Mouse (Mus musculus): Measurements from ENCODE around the gene P2rx5. TPM values are rescaled to one million over a fixed set of nuclear protein-coding genes. Genes with fewer than 3 reads are reported as not detected.

Gene P2rx5
- total RNA-seq, 1 experiment, result 1.7 TPM

- Histone ChIP-seq H3K36me3 (ENCODE audit: control insufficient read depth, insufficient read depth, low read length, poor library complexity, severe bottlenecking) (no peaks in the 10 kb centered on the region), H3K9ac (ENCODE audit: insufficient read depth, low read depth, low read length, poor library complexity, severe bottlenecking) (no peak overlapping the region), H3K4me3 (ENCODE audit: insufficient read depth in 1 of 2, low read depth in 1 of 2, low read length in 2 of 2, poor library complexity in 1 of 2, severe bottlenecking in 1 of 2) (no peak overlapping the region), H3K9me3 (ENCODE audit: control insufficient read depth, insufficient read depth, low read depth, low read length) (no peaks in the 10 kb centered on the region), H3K4me1 (ENCODE audit: control insufficient read depth in 2 of 2, insufficient read depth in 2 of 2, low read length in 2 of 2, poor library complexity in 1 of 2) (no peaks in the 10 kb centered on the region), H3K27ac (ENCODE audit: insufficient read depth, low read depth, low read length, poor library complexity, severe bottlenecking) (no peak overlapping the region)
- in situ Hi-C loops (cut with MboI; ENCODE audit: low sequenced_read_pairs in 2 of 2, unreplicated experiment in 2 of 2), result no loop called here
- peak; percentile 39 for DNase-seq (ENCODE audit: low read depth, low spot score)
- no peak for TF ChIP-seq CHD2 (IDR thresholded peaks at IDR 0.05; ENCODE audit: low read depth, low read length)
- TF ChIP-seq HCFC1 (IDR thresholded peaks at IDR 0.05; ENCODE audit: borderline replicate concordance, insufficient read depth, low read length), result no peak
- TF ChIP-seq ZNF384 (IDR thresholded peaks at IDR 0.05; ENCODE audit: low read depth, low read length), result peak; percentile 51; the same call in 1 of the 2 replicates
- no peak for TF ChIP-seq MAFK (IDR thresholded peaks at IDR 0.05; ENCODE audit: insufficient read depth, low read depth, low read length)
- TF ChIP-seq ZC3H11A (IDR thresholded peaks at IDR 0.05; ENCODE audit: borderline replicate concordance, low read depth, low read length), result peak; percentile 60; the same call in 1 of the 2 replicates
Observed at GRCm38 (mm10) chr11:73207621-73208020, 47.4 kb downstream of the P2rx5 start.

DNA sequence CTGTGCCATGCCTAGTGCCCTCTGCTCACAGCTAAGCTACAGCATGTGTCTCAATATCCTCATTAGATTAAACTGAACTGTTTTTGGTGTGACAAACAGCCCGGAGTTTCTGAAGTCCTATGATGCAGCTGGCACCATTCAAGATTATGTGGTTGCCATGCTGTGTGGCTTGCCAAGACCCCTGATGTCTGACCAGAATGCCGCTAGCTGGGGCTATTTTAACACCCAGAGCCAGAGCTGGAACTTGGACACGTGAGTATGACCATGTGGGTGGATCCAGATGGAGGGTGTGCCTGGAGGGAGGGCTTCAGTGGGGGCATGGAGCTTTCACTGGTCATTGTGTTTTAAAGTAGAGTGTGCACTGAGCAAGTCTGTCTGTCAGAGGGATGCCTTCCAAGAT, 53.7 kb downstream of the P2rx5 start:
- no peaks in the 10 kb centered on the region for H3K36me3 ChIP-seq (ENCODE audit: control insufficient read depth, insufficient read depth, low read length, poor library complexity, severe bottlenecking)
- no peak overlapping the region for H3K9ac ChIP-seq (ENCODE audit: insufficient read depth, low read depth, low read length, poor library complexity, severe bottlenecking)
- DNase-seq (ENCODE audit: low read depth, low spot score), result no peak
- in situ Hi-C loops (cut with MboI; ENCODE audit: low sequenced_read_pairs in 2 of 2, unreplicated experiment in 2 of 2), result no loop called here
- TF ChIP-seq HCFC1 (IDR thresholded peaks at IDR 0.05; ENCODE audit: borderline replicate concordance, insufficient read depth, low read length) (no peak), CHD2 (IDR thresholded peaks at IDR 0.05; ENCODE audit: low read depth, low read length) (no peak), ZC3H11A (IDR thresholded peaks at IDR 0.05; ENCODE audit: borderline replicate concordance, low read depth, low read length) (no peak), ZNF384 (IDR thresholded peaks at IDR 0.05; ENCODE audit: low read depth, low read length) (no peak)
- H3K4me3 ChIP-seq (ENCODE audit: insufficient read depth in 1 of 2, low read depth in 1 of 2, low read length in 2 of 2, poor library complexity in 1 of 2, severe bottlenecking in 1 of 2), result no peak overlapping the region
- no peaks in the 10 kb centered on the region for H3K4me1 ChIP-seq (ENCODE audit: control insufficient read depth in 2 of 2, insufficient read depth in 2 of 2, low read length in 2 of 2, poor library complexity in 1 of 2)
- no peaks in the 10 kb centered on the region for H3K9me3 ChIP-seq (ENCODE audit: control insufficient read depth, insufficient read depth, low read depth, low read length)
- no peak overlapping the region for H3K27ac ChIP-seq (ENCODE audit: insufficient read depth, low read depth, low read length, poor library complexity, severe bottlenecking)

DNA sequence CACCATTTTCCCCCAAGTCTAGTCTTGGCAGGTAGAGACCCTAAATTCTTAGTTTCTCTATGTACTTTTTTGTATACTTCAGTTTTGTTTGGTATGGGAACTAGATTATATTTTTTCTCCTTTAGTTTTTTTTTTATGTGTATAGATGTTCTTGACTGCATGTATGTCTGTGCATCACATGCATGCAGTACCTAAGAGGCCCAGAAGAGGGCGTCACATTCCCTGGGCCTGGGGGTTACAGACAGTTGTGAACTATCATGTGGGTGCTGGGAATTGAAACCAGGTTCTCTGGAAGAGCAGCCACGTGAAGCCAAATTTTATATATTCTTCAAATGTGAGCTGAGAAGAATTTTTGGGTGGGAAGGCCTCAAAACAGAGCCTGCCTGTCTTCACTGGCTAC, 59.5 kb downstream of the P2rx5 start:
- Histone ChIP-seq H3K36me3 (ENCODE audit: control insufficient read depth, insufficient read depth, low read length, poor library complexity, severe bottlenecking) (no peaks in the 10 kb centered on the region), H3K27ac (ENCODE audit: insufficient read depth, low read depth, low read length, poor library complexity, severe bottlenecking) (no peak overlapping the region), H3K9ac (ENCODE audit: insufficient read depth, low read depth, low read length, poor library complexity, severe bottlenecking) (no peak overlapping the region), H3K9me3 (ENCODE audit: control insufficient read depth, insufficient read depth, low read depth, low read length) (no peaks in the 10 kb centered on the region), H3K4me1 (ENCODE audit: control insufficient read depth in 2 of 2, insufficient read depth in 2 of 2, low read length in 2 of 2, poor library complexity in 1 of 2) (peaks cover 0 to 2% of the 10 kb centered on the region in 2 experiments; a peak in 1 of 4 replicates), H3K4me3 (ENCODE audit: insufficient read depth in 1 of 2, low read depth in 1 of 2, low read length in 2 of 2, poor library complexity in 1 of 2, severe bottlenecking in 1 of 2) (no peak overlapping the region)
- TF ChIP-seq ZC3H11A (IDR thresholded peaks at IDR 0.05; ENCODE audit: borderline replicate concordance, low read depth, low read length) (no peak), CHD2 (IDR thresholded peaks at IDR 0.05; ENCODE audit: low read depth, low read length) (no peak), MAFK (IDR thresholded peaks at IDR 0.05; ENCODE audit: insufficient read depth, low read depth, low read length) (no peak), HCFC1 (IDR thresholded peaks at IDR 0.05; ENCODE audit: borderline replicate concordance, insufficient read depth, low read length) (no peak), ZNF384 (IDR thresholded peaks at IDR 0.05; ENCODE audit: low read depth, low read length) (no peak)
- no peak for DNase-seq (ENCODE audit: low read depth, low spot score)
- in situ Hi-C loops (cut with MboI; ENCODE audit: low sequenced_read_pairs in 2 of 2, unreplicated experiment in 2 of 2), result no loop called here

GRCm38 (mm10) chr11:73220651-73221050, 60.4 kb downstream of the P2rx5 start:
- in situ Hi-C loops (cut with MboI; ENCODE audit: low sequenced_read_pairs in 2 of 2, unreplicated experiment in 2 of 2), result no loop called here
- TF ChIP-seq HCFC1 (IDR thresholded peaks at IDR 0.05; ENCODE audit: borderline replicate concordance, insufficient read depth, low read length) (no peak), CHD2 (IDR thresholded peaks at IDR 0.05; ENCODE audit: low read depth, low read length) (no peak), ZC3H11A (IDR thresholded peaks at IDR 0.05; ENCODE audit: borderline replicate concordance, low read depth, low read length) (no peak), MAFK (IDR thresholded peaks at IDR 0.05; ENCODE audit: insufficient read depth, low read depth, low read length) (no peak), ZNF384 (IDR thresholded peaks at IDR 0.05; ENCODE audit: low read depth, low read length) (no peak)
- H3K9ac ChIP-seq (ENCODE audit: insufficient read depth, low read depth, low read length, poor library complexity, severe bottlenecking), result no peak overlapping the region
- DNase-seq (ENCODE audit: low read depth, low spot score), result no peak
- no peak overlapping the region for H3K4me3 ChIP-seq (ENCODE audit: insufficient read depth in 1 of 2, low read depth in 1 of 2, low read length in 2 of 2, poor library complexity in 1 of 2, severe bottlenecking in 1 of 2)
- no peaks in the 10 kb centered on the region for H3K9me3 ChIP-seq (ENCODE audit: control insufficient read depth, insufficient read depth, low read depth, low read length)
- no peak overlapping the region for H3K27ac ChIP-seq (ENCODE audit: insufficient read depth, low read depth, low read length, poor library complexity, severe bottlenecking)
- H3K36me3 ChIP-seq (ENCODE audit: control insufficient read depth, insufficient read depth, low read length, poor library complexity, severe bottlenecking), result no peaks in the 10 kb centered on the region
- H3K4me1 ChIP-seq (ENCODE audit: control insufficient read depth in 2 of 2, insufficient read depth in 2 of 2, low read length in 2 of 2, poor library complexity in 1 of 2), result peaks cover 0 to 2% of the 10 kb centered on the region in 2 experiments; a peak in 1 of 4 replicates

Other genes with a start within 250 kb of the P2rx5 start
- 10.7 and 17.4 TPM in 2 replicates for gene Atp2a3, start 199.3 kb upstream of the P2rx5 start, total RNA-seq (2012; rRNA removed)
- 0.36 and 0.69 TPM in 2 replicates for gene P2rx1, start 161.3 kb upstream of the P2rx5 start, total RNA-seq (2012; rRNA removed)
- 4.3 and 4.5 TPM in 2 replicates for gene Camkk1, start 141.4 kb upstream of the P2rx5 start, total RNA-seq (2012; rRNA removed)
- 9.6 and 10.4 TPM in 2 replicates for gene Ncbp3, start 112.6 kb upstream of the P2rx5 start, total RNA-seq (2012; rRNA removed)
- gene Itgae, start 69.8 kb upstream of the P2rx5 start, total RNA-seq (2012; rRNA removed), result 0.45 and 0.85 TPM in 2 replicates
- 19.7 and 25.5 TPM in 2 replicates for gene Haspin, start 22.1 kb upstream of the P2rx5 start, total RNA-seq (2012; rRNA removed)
- 80.7 and 95.4 TPM in 2 replicates for gene Emc6, start 16.6 kb downstream of the P2rx5 start, total RNA-seq (2012; rRNA removed)
- 18.4 and 55.0 TPM in 2 replicates for gene Tax1bp3, start 16.7 kb downstream of the P2rx5 start, total RNA-seq (2012; rRNA removed)
- gene Ctns, start 38.6 kb downstream of the P2rx5 start, total RNA-seq (2012; rRNA removed), result 15.8 and 22.1 TPM in 2 replicates
- 1.3 and 2.3 TPM in 2 replicates for gene Shpk, start 39.0 kb downstream of the P2rx5 start, total RNA-seq (2012; rRNA removed)
- gene Trpv1, start 73.9 kb downstream of the P2rx5 start, total RNA-seq (2012; rRNA removed), result 0.16 and 0.22 TPM in 2 replicates
- 0.16 and 0.54 TPM in 2 replicates for gene Trpv3, start 107.0 kb downstream of the P2rx5 start, total RNA-seq (2012; rRNA removed)
- 2.2 and 4.1 TPM in 2 replicates for gene Aspa, start 169.2 kb downstream of the P2rx5 start, total RNA-seq (2012; rRNA removed)
- gene Gm49340, start 169.3 kb downstream of the P2rx5 start, total RNA-seq (2012; rRNA removed), result 0.13 TPM in 1 of 2 replicates, not detected in the other
- gene Spata22, start 169.3 kb downstream of the P2rx5 start, total RNA-seq (2012; rRNA removed), result 0.74 and 3.3 TPM in 2 replicates
- 0.31 TPM in 1 of 2 replicates, not detected in the other for gene Olfr20, start 190.4 kb downstream of the P2rx5 start, total RNA-seq (2012; rRNA removed)
- 1.1 and 1.6 TPM in 2 replicates for gene Olfr376, start 210.8 kb downstream of the P2rx5 start, total RNA-seq (2012; rRNA removed)
- gene Olfr1, start 239.2 kb downstream of the P2rx5 start, total RNA-seq (2012; rRNA removed), result not detected in 2 replicates

Measured in ES-E14 (cell line).